Mouse (Mus musculus) ES-Bruce4 (cell line): ENCODE measurements at regions not wholly inside any gene's neighbourhood (a gene's known extent, or its start where the extent isn't known, plus 50 kb on each side); places are given as distances from the start of the nearest gene placed in this dataset.

ENCODE experiments used
- EP300 ChIP-seq: IDR thresholded peaks from 2 replicates; pipeline ENCODE4 v1.6.1; 2011; ENCODE audit warnings: low read depth, low read length; ENCODE audit not compliant: insufficient read depth
- POLR2A ChIP-seq: IDR thresholded peaks from one replicate; pipeline ENCODE4 v1.8.1; 2011; ENCODE audit warnings: low read length; ENCODE audit not compliant: insufficient read depth

- TF ChIP-seq EP300 (no peak), POLR2A (no peak)
Measured at GRCm38 (mm10) chr1:186345449-186345848, 228.3 kb upstream of the Lyplal1 start.
